Mouse (Mus musculus) testis, adult 2 months (tissue): ENCODE results near the gene Gm6993. TPM values are rescaled to one million over a fixed set of nuclear protein-coding genes. Genes with fewer than 3 reads are reported as not detected.

Source experiments
- H3K27ac ChIP-seq: fragments of 200-500 bp; 2 replicates; pipeline ENCODE4 v1.5.1; 2012; ENCODE audit warnings: low read depth, low read length; ENCODE audit not compliant: control insufficient read depth, insufficient read depth
- H3K27me3 ChIP-seq: fragments of 200-500 bp; 2 replicates; pipeline ENCODE4 v1.6.1; 2012; ENCODE audit warnings: mild to moderate bottlenecking, low read length, moderate library complexity; ENCODE audit not compliant: control insufficient read depth, insufficient read depth
- H3K36me3 ChIP-seq: fragments of 200-500 bp; 2 replicates; pipeline ENCODE4 v1.6.1; 2012; ENCODE audit warnings: mild to moderate bottlenecking, low read length; ENCODE audit not compliant: control insufficient read depth, insufficient read depth
- H3K4me1 ChIP-seq: fragments of 200-500 bp; 2 replicates; pipeline ENCODE4 v1.6.1; 2012; ENCODE audit warnings: low read length; ENCODE audit not compliant: control insufficient read depth, insufficient read depth
- H3K4me3 ChIP-seq: fragments of 200-500 bp; 2 replicates; pipeline ENCODE4 v1.5.1; 2012; ENCODE audit warnings: low read depth, mild to moderate bottlenecking, low read length, moderate library complexity, mixed read lengths; ENCODE audit not compliant: control insufficient read depth
- CTCF ChIP-seq: fragments of 200-500 bp; IDR thresholded peaks from 2 replicates; pipeline ENCODE4 v1.5.1; 2012; ENCODE audit warnings: low read depth, mild to moderate bottlenecking, inconsistent platforms, low read length, moderate library complexity; ENCODE audit not compliant: control insufficient read depth, insufficient read depth, insufficient replicate concordance
- POLR2A ChIP-seq: fragments of 200-500 bp; IDR thresholded peaks from 2 replicates; pipeline ENCODE4 v1.6.1; 2012; ENCODE audit warnings: low read depth, mild to moderate bottlenecking, inconsistent platforms, low read length, moderate library complexity; ENCODE audit not compliant: control insufficient read depth
- polyA plus RNA-seq: library from polyadenylated mRNA; depleted of rRNA; stranded (reverse); fragments of >200 nt; gene quantifications from 2 replicates; pipeline ENCODE4 v1.2.3, GENCODE M21; 2012

The Gm6993 gene
- polyA plus RNA-seq, 1 experiment: not detected

- Histone ChIP-seq H3K27ac (no peak overlapping the region), H3K4me3 (no peak overlapping the region), H3K36me3 (no peaks in the 10 kb centered on the region), H3K4me1 (no peaks in the 10 kb centered on the region), H3K27me3 (no peaks in the 10 kb centered on the region)
- TF ChIP-seq POLR2A: no peak
- no peak for TF ChIP-seq CTCF
These were observed 31.2 kb upstream of the Gm6993 start for GRCm38 (mm10) chr12:31209377-31209805.

- Histone ChIP-seq H3K4me1 (no peaks in the 10 kb centered on the region), H3K4me3 (no peak overlapping the region), H3K36me3 (no peaks in the 10 kb centered on the region), H3K27ac (no peak overlapping the region), H3K27me3 (no peaks in the 10 kb centered on the region)
- TF ChIP-seq POLR2A (no peak), CTCF (no peak)
These were observed 27.0 kb upstream of the Gm6993 start for GRCm38 (mm10) chr12:31213556-31213955.

GRCm38 (mm10) chr12:31215003-31215402 lies 25.6 kb upstream of the Gm6993 start:
- no peaks in the 10 kb centered on the region for H3K36me3 ChIP-seq
- TF ChIP-seq CTCF (no peak), POLR2A (no peak)
- H3K27me3 ChIP-seq: no peaks in the 10 kb centered on the region
- no peak overlapping the region for H3K27ac ChIP-seq
- no peaks in the 10 kb centered on the region for H3K4me1 ChIP-seq
- H3K4me3 ChIP-seq: no peak overlapping the region

GRCm38 (mm10) chr12:31217232-31217631 lies 23.3 kb upstream of the Gm6993 start:
- Histone ChIP-seq H3K36me3 (no peaks in the 10 kb centered on the region), H3K4me1 (no peaks in the 10 kb centered on the region), H3K4me3 (no peak overlapping the region), H3K27ac (no peak overlapping the region), H3K27me3 (no peaks in the 10 kb centered on the region)
- TF ChIP-seq CTCF: no peak
- TF ChIP-seq POLR2A: no peak

- Histone ChIP-seq H3K27ac (no peak overlapping the region), H3K4me3 (no peak overlapping the region), H3K27me3 (no peaks in the 10 kb centered on the region), H3K36me3 (no peaks in the 10 kb centered on the region), H3K4me1 (no peaks in the 10 kb centered on the region)
- TF ChIP-seq POLR2A (no peak), CTCF (no peak)
These were observed 21.8 kb upstream of the Gm6993 start for GRCm38 (mm10) chr12:31218774-31219173.

GRCm38 (mm10) chr12:31221522-31221921 lies 19.0 kb upstream of the Gm6993 start:
- Histone ChIP-seq H3K36me3 (no peaks in the 10 kb centered on the region), H3K27ac (no peak overlapping the region), H3K4me1 (peaks cover 5% of the 10 kb centered on the region), H3K4me3 (no peak overlapping the region), H3K27me3 (no peaks in the 10 kb centered on the region)
- TF ChIP-seq CTCF (no peak), POLR2A (no peak)

GRCm38 (mm10) chr12:31222282-31222681 lies 18.3 kb upstream of the Gm6993 start:
- Histone ChIP-seq H3K4me3 (no peak overlapping the region), H3K27ac (no peak overlapping the region), H3K27me3 (no peaks in the 10 kb centered on the region), H3K36me3 (no peaks in the 10 kb centered on the region), H3K4me1 (peaks cover 5% of the 10 kb centered on the region)
- TF ChIP-seq POLR2A (no peak), CTCF (no peak)

- peaks cover 5% of the 10 kb centered on the region for H3K4me1 ChIP-seq
- H3K27ac ChIP-seq: no peak overlapping the region
- H3K4me3 ChIP-seq: no peak overlapping the region
- H3K36me3 ChIP-seq: no peaks in the 10 kb centered on the region
- TF ChIP-seq POLR2A: no peak
- no peak for TF ChIP-seq CTCF
- no peaks in the 10 kb centered on the region for H3K27me3 ChIP-seq
These were observed 17.8 kb upstream of the Gm6993 start for GRCm38 (mm10) chr12:31222741-31223140.
